Mouse (Mus musculus) C2C12 (cell line): ENCODE measurements around the gene Bcas2. TPM values are rescaled to one million over a fixed set of nuclear protein-coding genes. Genes with fewer than 3 reads are reported as not detected.
"Not testable (repeated sequence)": the region's sequence is repeated elsewhere in the genome, so short reads cannot be mapped to it uniquely, and the experiment has no call there.

ENCODE experiments used
- H3K27me3 ChIP-seq: one replicate; pipeline ENCODE4 v1.6.1; 2011; ENCODE audit not compliant: control insufficient read depth, insufficient read depth, insufficient read length
- H3K36me3 ChIP-seq: one replicate; pipeline ENCODE4 v1.6.1; 2011; ENCODE audit not compliant: control insufficient read depth, insufficient read depth
- H3K4me3 ChIP-seq: one replicate; pipeline ENCODE4 v1.5.1; 2011; ENCODE audit warnings: mild to moderate bottlenecking, control low read depth; ENCODE audit not compliant: poor library complexity, insufficient read depth, severe bottlenecking
- H3K79me2 ChIP-seq: one replicate; pipeline ENCODE4 v1.6.1; 2011; ENCODE audit not compliant: control insufficient read depth, insufficient read depth
- H3K79me3 ChIP-seq: one replicate; pipeline ENCODE4 v1.6.1; 2011; ENCODE audit warnings: low read depth, control low read depth
- H3ac ChIP-seq: one replicate; pipeline ENCODE3; 2011; ENCODE audit warnings: low read depth; ENCODE audit not compliant: control insufficient read depth, insufficient read length
- CEBPB ChIP-seq: IDR thresholded peaks from one replicate; pipeline ENCODE4 v1.6.1; 2011; ENCODE audit warnings: low read depth, mild to moderate bottlenecking, control low read depth, moderate library complexity
- CTCF ChIP-seq: IDR thresholded peaks from one replicate; pipeline ENCODE4 v1.5.1; 2011; ENCODE audit not compliant: control insufficient read depth, insufficient read depth, insufficient read length
- FOSL1 ChIP-seq: IDR thresholded peaks from one replicate; pipeline ENCODE4 v1.8.0; 2011; ENCODE audit warnings: mild to moderate bottlenecking, low read length; ENCODE audit not compliant: poor library complexity, insufficient read depth, severe bottlenecking
- MAX ChIP-seq: IDR thresholded peaks from one replicate; pipeline ENCODE4 v1.6.1; 2011; ENCODE audit warnings: mild to moderate bottlenecking, control low read depth
- MYOD1 ChIP-seq: IDR thresholded peaks from one replicate; pipeline ENCODE4 v1.6.1; 2011; ENCODE audit warnings: low read depth; ENCODE audit not compliant: control insufficient read depth, insufficient read length
- MYOG ChIP-seq: IDR thresholded peaks from one replicate; pipeline ENCODE4 v1.6.1; 2011; ENCODE audit not compliant: control insufficient read depth, insufficient read length; ENCODE audit errors: extremely low read depth
- USF1 ChIP-seq: IDR thresholded peaks from one replicate; pipeline ENCODE4 v1.6.1; 2011; ENCODE audit warnings: low read depth, mild to moderate bottlenecking, control low read depth, moderate library complexity
- polyA plus RNA-seq: library from polyadenylated mRNA; unstranded; fragments of >200 nt; fragmentation: generic; extraction: Trizol; gene quantifications from one replicate; pipeline ENCODE4 v1.2.1, GENCODE M21; 2012; ENCODE audit warnings: missing spikeins

Gene Bcas2
- polyA plus RNA-seq, 1 experiment: 67.2 TPM

DNA sequence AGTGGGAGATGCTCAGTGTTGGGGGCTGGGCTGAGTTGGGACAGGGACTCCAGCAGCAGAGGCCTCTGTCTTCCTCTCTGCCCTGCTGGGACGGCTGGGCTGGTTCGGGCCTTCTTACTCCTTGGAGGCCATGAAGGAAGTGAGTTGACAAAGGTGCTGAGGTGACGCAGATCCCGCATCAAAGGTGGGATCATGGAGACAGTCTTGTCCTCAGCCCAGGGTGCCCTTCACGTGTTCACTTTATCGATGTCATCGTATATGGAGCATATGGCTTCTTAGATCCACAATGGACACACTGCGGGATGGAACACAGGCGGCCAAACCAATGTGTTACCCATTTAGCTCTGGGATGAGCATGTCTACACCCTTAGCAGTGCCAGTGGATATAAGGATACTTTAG is 8.1 kb downstream of the Bcas2 start:
- Histone ChIP-seq H3K79me2 (no peaks in the 10 kb centered on the region), H3ac (no peak overlapping the region), H3K36me3 (peaks cover 45% of the 10 kb centered on the region), H3K27me3 (no peaks in the 10 kb centered on the region), H3K79me3 (no peaks in the 10 kb centered on the region), H3K4me3 (no peak overlapping the region)
- TF ChIP-seq USF1 (no peak), MAX (no peak), MYOD1 (no peak), CEBPB (no peak), MYOG (no peak), FOSL1 (no peak), CTCF (no peak)

DNA sequence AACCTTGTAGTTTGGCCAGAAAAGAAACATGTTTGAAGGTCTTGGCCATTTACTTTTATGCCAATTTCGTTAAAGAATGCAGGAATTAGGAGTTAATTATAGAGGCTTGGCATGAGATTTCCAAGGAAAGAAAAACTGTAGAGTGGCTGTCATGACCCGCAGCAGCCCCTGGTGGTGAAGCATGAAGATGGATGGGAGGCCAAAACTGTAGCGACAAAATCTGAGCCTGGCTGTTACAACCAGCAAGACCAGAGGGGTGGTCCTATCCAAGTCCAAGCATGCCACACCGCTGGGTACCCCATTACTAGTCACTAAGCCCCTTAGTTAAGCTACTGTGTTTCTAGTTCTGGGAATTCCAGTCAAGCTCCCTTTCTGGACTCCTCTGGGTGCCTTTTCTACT is 9.7 kb downstream of the Bcas2 start:
- no peaks in the 10 kb centered on the region for H3K79me3 ChIP-seq
- H3K27me3 ChIP-seq: no peaks in the 10 kb centered on the region
- H3K4me3 ChIP-seq: no peak overlapping the region
- TF ChIP-seq FOSL1 (no peak), USF1 (no peak), CTCF (no peak), CEBPB (no peak), MYOG (no peak), MYOD1 (no peak)
- no peak overlapping the region for H3ac ChIP-seq
- H3K36me3 ChIP-seq: peaks cover 30% of the 10 kb centered on the region
- H3K79me2 ChIP-seq: no peaks in the 10 kb centered on the region

DNA sequence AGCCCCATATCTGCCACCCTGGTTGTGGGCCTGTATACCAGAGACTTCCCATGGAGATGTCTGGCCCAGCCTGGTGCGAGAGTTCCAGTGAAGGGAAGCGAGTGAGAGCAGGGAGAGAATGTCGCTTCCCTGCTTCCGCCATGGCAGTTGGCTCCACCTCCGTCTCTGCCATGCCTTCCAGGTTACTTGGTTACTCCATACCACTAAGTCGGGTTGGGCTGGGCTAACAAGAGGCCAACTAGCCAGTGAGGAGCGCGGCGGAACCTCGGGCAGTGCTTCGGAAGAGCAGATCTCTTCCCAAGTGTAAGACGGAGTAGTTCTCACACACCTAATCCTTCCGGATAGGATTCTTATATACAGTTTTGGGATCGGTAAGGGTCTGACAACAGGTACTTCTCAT is 11.4 kb downstream of the Bcas2 start:
- Histone ChIP-seq H3K36me3 (peaks cover 13% of the 10 kb centered on the region), H3K27me3 (no peaks in the 10 kb centered on the region), H3K79me3 (no peaks in the 10 kb centered on the region), H3K4me3 (no peak overlapping the region), H3ac (no peak overlapping the region), H3K79me2 (no peaks in the 10 kb centered on the region)
- no peak for TF ChIP-seq USF1
- TF ChIP-seq FOSL1: no peak
- TF ChIP-seq MYOG: no peak
- no peak for TF ChIP-seq CTCF
- TF ChIP-seq CEBPB: no peak
- TF ChIP-seq MAX: no peak
- TF ChIP-seq MYOD1: no peak

DNA sequence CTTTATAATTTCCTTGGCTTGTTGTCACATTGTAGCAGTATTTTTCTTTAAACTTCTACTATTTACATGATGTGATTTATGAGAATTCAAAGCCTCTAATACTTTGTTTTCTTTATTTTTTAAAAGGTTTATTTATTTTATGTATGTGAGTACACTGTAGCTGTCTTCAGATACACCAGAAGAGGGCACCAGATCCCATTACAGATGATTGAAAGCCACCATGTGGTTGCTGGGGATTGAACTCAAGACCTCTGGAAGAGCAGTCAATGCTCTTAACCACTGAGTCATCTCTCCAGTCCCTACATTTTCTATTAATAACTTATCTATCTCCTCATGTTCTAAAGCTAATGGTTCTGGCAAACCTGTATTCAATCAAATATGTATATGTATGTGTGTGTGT is 13.0 kb downstream of the Bcas2 start:
- not testable (repeated sequence) for H3K36me3 ChIP-seq, H3ac ChIP-seq, H3K4me3 ChIP-seq, H3K27me3 ChIP-seq, H3K79me2 ChIP-seq, H3K79me3 ChIP-seq

DNA sequence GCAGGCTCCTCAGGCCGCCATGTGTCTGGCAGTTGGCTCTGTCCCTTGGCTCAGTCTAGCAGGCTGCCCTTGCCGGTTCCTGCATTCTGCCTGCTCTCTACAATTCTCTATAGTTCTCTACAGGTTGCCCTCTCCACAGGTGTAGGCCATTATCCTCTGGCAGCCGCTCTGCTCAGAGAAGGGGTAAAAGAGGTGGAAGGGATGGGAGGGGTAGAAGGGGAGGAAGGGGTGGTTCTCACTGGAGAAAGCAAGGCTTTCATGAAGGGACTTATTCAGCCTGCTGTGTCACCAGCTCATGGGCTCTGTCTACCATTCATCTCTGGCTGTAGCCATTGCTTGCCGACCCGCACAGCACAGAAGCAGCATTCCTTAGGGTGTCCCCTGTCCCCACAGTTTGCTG is 17.0 kb downstream of the Bcas2 start:
- Histone ChIP-seq H3K27me3 (no peaks in the 10 kb centered on the region), H3ac (no peak overlapping the region), H3K36me3 (no peaks in the 10 kb centered on the region), H3K4me3 (no peak overlapping the region), H3K79me3 (no peaks in the 10 kb centered on the region), H3K79me2 (no peaks in the 10 kb centered on the region)
- TF ChIP-seq USF1 (no peak), FOSL1 (no peak), MYOG (no peak), MYOD1 (no peak), CEBPB (no peak), CTCF (no peak), MAX (no peak)

DNA sequence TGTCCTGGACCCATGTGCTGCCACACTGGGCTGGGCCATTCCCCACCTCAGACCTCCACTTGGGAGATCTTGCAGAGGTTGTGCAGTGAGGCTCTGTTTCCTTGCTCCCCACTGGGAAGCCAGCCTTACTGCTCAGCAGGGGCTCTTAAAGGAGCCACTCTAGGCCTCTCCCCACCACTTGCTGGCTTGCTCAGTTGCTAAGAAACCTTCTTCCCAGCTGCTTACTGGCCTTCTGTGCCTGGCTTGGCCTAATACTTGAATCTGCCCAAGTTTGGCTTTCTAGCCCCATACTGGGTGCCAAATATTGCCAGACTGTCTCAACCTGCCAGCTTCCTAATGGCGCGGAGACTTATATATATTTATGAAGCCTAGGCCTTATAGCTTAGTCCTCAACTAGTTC is 17.4 kb downstream of the Bcas2 start:
- Histone ChIP-seq H3K79me2 (no peaks in the 10 kb centered on the region), H3ac (no peak overlapping the region), H3K79me3 (no peaks in the 10 kb centered on the region), H3K4me3 (no peak overlapping the region), H3K36me3 (no peaks in the 10 kb centered on the region), H3K27me3 (no peaks in the 10 kb centered on the region)
- TF ChIP-seq MYOG (no peak), CEBPB (no peak), MYOD1 (no peak), USF1 (no peak), FOSL1 (no peak), CTCF (no peak), MAX (no peak)
